Mouse (Mus musculus) myocyte (in vitro differentiated cells): ENCODE results near the gene Mindy4.

Experiments
- E2F4 ChIP-seq: IDR thresholded peaks from one replicate; pipeline ENCODE4 v1.6.1; 2011; ENCODE audit warnings: mild to moderate bottlenecking, control low read depth, moderate library complexity; ENCODE audit not compliant: insufficient read depth
- MAX ChIP-seq: IDR thresholded peaks from one replicate; pipeline ENCODE4 v1.6.1; 2011; ENCODE audit warnings: low read depth, mild to moderate bottlenecking, control low read depth
- POLR2A ChIP-seq: IDR thresholded peaks from one replicate; pipeline ENCODE4 v1.6.1; 2011; ENCODE audit warnings: low read depth, mild to moderate bottlenecking, control low read depth, moderate library complexity; ENCODE audit not compliant: insufficient read length
- POLR2AphosphoS2 ChIP-seq: IDR thresholded peaks from one replicate; pipeline ENCODE4 v1.6.1; 2011; ENCODE audit warnings: low read depth, control low read depth; ENCODE audit not compliant: insufficient read length
- REST ChIP-seq: IDR thresholded peaks from one replicate; pipeline ENCODE4 v1.6.1; 2011; ENCODE audit warnings: mild to moderate bottlenecking, control low read depth, moderate library complexity; ENCODE audit not compliant: insufficient read depth, insufficient read length
- TCF12 ChIP-seq: IDR thresholded peaks from one replicate; pipeline ENCODE4 v1.6.1; 2011; ENCODE audit warnings: mild to moderate bottlenecking, control low read depth; ENCODE audit not compliant: poor library complexity, insufficient read depth, severe bottlenecking

DNA sequence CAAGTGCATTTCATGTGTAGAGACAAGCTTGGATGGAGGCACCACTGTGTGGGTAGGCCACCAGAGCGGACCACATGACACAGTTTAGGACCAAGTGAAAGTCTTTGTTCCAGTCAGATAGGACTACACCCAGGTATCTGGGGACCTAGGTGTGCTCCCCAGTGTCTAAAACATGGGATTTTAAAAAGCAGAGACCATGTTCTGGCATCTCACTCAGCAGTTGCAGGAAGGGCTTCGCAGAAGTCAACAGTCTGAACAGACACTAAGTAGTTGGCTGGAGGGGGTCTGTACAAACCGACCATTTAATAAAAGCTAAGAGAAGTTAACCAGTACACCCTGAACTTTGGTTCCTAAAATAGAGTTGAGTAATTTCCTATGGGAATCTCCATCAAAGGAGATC is 10.0 kb upstream of the Mindy4 start:
- TF ChIP-seq POLR2A (no peak), MAX (no peak), E2F4 (no peak), POLR2AphosphoS2 (no peak), TCF12 (no peak), REST (no peak)
